Mouse (Mus musculus): ENCODE results near the gene Defa21. TPM values are rescaled to one million over a fixed set of nuclear protein-coding genes. Genes with fewer than 3 reads are reported as not detected.
"Not testable (repeated sequence)": the region's sequence is repeated elsewhere in the genome, so short reads cannot be mapped to it uniquely, and the experiment has no call there.

Defa21 gene
- polyA plus RNA-seq, 1 experiment from 2014 or later = 0.55 TPM

DNA sequence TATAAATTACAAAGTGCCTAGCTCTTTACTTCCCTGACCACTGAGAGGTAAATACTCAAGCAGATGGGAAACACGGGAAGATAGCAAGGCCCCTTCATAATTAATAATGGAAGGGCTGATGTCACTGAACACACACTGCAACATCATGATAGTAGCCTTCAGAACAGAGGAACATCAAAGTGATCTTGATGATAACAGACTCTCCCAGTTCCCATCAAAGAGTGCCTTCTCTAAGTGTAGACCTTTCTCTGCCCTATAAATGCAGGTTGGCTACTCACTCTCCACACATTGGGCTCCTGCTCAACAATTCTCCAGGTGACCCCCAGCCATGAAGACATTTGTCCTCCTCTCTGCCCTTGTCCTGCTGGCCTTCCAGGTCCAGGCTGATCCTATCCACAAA is 39.4 kb downstream of the Defa21 start, which contains the start of gene Defa35:
TSS of gene Defa35 (plus strand) at position 301 of the 400 bp plus-strand sequence.
- ATAC-seq (replicated peaks; ENCODE audit: extremely low read depth, insufficient read depth, low FRiP score); H3K4me3 ChIP-seq (ENCODE audit: low read length); H3K9me3 ChIP-seq (replicated peaks; ENCODE audit: control insufficient read depth, low read length); H3K36me3 ChIP-seq (ENCODE audit: control insufficient read depth, insufficient read depth); H3K4me2 ChIP-seq (ENCODE audit: low read depth, low read length); H3K9ac ChIP-seq (ENCODE audit: low read length); H3K27me3 ChIP-seq (ENCODE audit: control insufficient read depth, insufficient read depth, low read length); H3K4me1 ChIP-seq (ENCODE audit: control insufficient read depth, insufficient read depth, low read length); H3K27ac ChIP-seq (ENCODE audit: low read length): not testable (repeated sequence)
- WGBS = 48% methylated on average over 1 of the region's 1 CpGs

Other genes with a start within 250 kb of the Defa21 start
- gene Defb33, start 132.9 kb upstream of the Defa21 start, polyA plus RNA-seq (2015; fragmentation: Nextera tagmentation; extraction: Ambion mirVana) = not detected in 2 replicates
- not detected in 2 replicates for gene Gm15056, start 122.9 kb upstream of the Defa21 start, polyA plus RNA-seq (2015; fragmentation: Nextera tagmentation; extraction: Ambion mirVana)
- not detected in 2 replicates for gene Gm6040, start 103.5 kb upstream of the Defa21 start, polyA plus RNA-seq (2015; fragmentation: Nextera tagmentation; extraction: Ambion mirVana)
- gene AY761185, start 80.8 kb upstream of the Defa21 start, polyA plus RNA-seq (2015; fragmentation: Nextera tagmentation; extraction: Ambion mirVana) = not detected in 2 replicates
- 0.68 TPM in 1 of 2 replicates, not detected in the other for gene Defa23, start 29.5 kb downstream of the Defa21 start, polyA plus RNA-seq (2015; fragmentation: Nextera tagmentation; extraction: Ambion mirVana)
- gene Defa35, start 39.5 kb downstream of the Defa21 start, polyA plus RNA-seq (2015; fragmentation: Nextera tagmentation; extraction: Ambion mirVana) = not detected in 2 replicates
- gene Defa25, start 58.9 kb downstream of the Defa21 start, polyA plus RNA-seq (2015; fragmentation: Nextera tagmentation; extraction: Ambion mirVana) = not detected in 2 replicates
- not detected in 2 replicates for gene Gm14851, start 70.5 kb downstream of the Defa21 start, polyA plus RNA-seq (2015; fragmentation: Nextera tagmentation; extraction: Ambion mirVana)
- gene Defa30, start 109.1 kb downstream of the Defa21 start, polyA plus RNA-seq (2015; fragmentation: Nextera tagmentation; extraction: Ambion mirVana) = 0.71 TPM in 1 of 2 replicates, not detected in the other
- 2.1 TPM in 1 of 2 replicates, not detected in the other for gene Defa22, start 136.7 kb downstream of the Defa21 start, polyA plus RNA-seq (2015; fragmentation: Nextera tagmentation; extraction: Ambion mirVana)
- gene Defa31, start 166.1 kb downstream of the Defa21 start, polyA plus RNA-seq (2015; fragmentation: Nextera tagmentation; extraction: Ambion mirVana) = not detected in 2 replicates
- gene Gm15293, start 176.0 kb downstream of the Defa21 start, polyA plus RNA-seq (2015; fragmentation: Nextera tagmentation; extraction: Ambion mirVana) = not detected in 2 replicates
- not detected in 2 replicates for gene Gm15292, start 224.2 kb downstream of the Defa21 start, polyA plus RNA-seq (2015; fragmentation: Nextera tagmentation; extraction: Ambion mirVana)